Mouse (Mus musculus): ENCODE data around the gene 2010111I01Rik.

DNA sequence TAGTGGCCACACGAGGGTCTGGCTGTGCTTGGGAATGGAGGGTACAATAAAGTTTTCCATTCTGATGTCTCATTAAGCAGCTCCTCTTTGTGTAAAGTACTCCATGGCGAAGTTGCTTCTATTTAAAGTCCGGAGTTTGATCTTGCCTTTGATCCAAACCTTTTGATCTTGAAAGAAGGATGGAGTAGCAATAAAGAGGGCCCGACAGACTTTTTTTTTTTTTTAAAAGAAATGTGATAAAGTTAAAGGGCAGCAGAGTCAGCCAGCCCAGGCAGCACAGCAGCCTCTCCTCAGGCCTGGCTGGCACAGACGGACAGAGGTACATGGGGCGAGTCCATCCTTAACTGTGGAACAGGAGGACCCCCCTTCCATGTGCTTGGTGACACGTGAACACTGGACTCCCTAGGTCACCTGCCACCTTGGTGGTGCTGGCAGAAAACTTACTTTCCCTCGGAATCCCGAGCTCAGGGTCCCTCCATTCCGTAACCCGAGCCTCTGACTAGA, 274.7 kb downstream of the 2010111I01Rik start:
- no peak for TF ChIP-seq CTCF (conservative IDR thresholded peaks at IDR 0.05; ENCODE audit: insufficient read depth, insufficient read length, low read depth, low read length)
- TF ChIP-seq POLR2A (IDR thresholded peaks at IDR 0.05; ENCODE audit: low read depth, low read length), result no peak

Measured in kidney, adult 2 months (tissue).